Mouse (Mus musculus): ENCODE measurements around the gene Olfr1461. TPM values are rescaled to one million over a fixed set of nuclear protein-coding genes. Genes with fewer than 3 reads are reported as not detected.

Olfr1461 gene
- not detected for total RNA-seq (2023)

GRCm38 (mm10) chr19:13162700-13163099 lies at the start of gene Olfr1461:
Olfr1461 (plus strand) TSS chr19:13163000.

DNA sequence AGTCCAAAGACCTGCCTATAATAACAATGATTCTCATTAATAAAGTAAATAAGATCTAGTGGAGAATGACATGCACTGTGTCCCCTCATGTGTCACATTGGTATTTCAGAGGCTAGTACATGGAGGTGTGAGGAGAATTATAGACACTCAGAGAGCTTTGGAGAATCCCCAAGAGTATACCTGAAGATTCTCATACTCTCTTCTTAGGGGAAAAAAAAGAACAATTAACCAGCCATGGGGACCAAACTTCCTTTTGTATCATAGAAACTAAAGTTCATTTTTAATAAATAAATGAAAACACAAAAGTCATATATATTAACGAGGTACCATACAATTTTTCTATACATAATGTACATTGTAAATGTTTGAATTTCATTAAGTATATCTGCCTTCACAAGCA lies 13.4 kb upstream of the Olfr1461 start, which contains the start of gene Olfr1459:
Olfr1459 (minus strand) TSS at position 101 of the 400 bp plus-strand sequence.

DNA sequence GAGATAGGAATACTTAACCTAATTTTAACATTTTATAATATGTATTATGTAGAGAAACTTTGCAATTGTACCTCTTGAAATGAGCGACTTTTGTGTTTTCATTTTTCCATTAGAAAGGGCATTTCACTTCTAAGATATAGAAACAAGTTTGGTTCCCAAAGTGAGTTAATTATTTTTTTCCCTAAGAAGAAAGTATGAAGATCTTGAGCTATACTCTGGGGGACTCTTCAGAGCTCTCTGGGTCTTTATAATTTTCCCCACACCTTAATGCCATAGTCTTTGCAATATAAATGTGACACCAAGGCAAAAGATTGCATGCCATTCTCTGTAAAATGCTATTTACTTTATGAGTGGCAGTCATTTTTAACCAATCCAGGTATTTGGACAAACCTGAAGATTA lies 22.6 kb downstream of the Olfr1461 start, which contains the start of gene Olfr1462:
Olfr1462 (plus strand) TSS at position 301 of the 400 bp plus-strand sequence.

Other genes starting within 250 kb of the Olfr1461 start
- not detected for gene Olfr1448, start 238.6 kb upstream of the Olfr1461 start, total RNA-seq (2023)
- gene Olfr1449, start 232.2 kb upstream of the Olfr1461 start, total RNA-seq (2023) = not detected
- gene Olfr1450, start 212.7 kb upstream of the Olfr1461 start, total RNA-seq (2023) = not detected
- not detected for gene Olfr1451, start 168.0 kb upstream of the Olfr1461 start, total RNA-seq (2023)
- not detected for gene Olfr1453, start 134.7 kb upstream of the Olfr1461 start, total RNA-seq (2023)
- not detected for gene Olfr1454, start 102.4 kb upstream of the Olfr1461 start, total RNA-seq (2023)
- not detected for gene Olfr1457, start 65.1 kb upstream of the Olfr1461 start, total RNA-seq (2023)
- not detected for gene Olfr1458, start 56.2 kb upstream of the Olfr1461 start, total RNA-seq (2023)
- gene Olfr1459, start 13.5 kb upstream of the Olfr1461 start, total RNA-seq (2023) = under 1 TPM in 1 of 2 experiments, not detected in 1; 0.12 TPM
- gene Olfr1462, start 22.7 kb downstream of the Olfr1461 start, total RNA-seq (2023) = not detected
- not detected for gene Olfr1463, start 68.3 kb downstream of the Olfr1461 start, total RNA-seq (2023)
- gene Olfr1465, start 152.5 kb downstream of the Olfr1461 start, total RNA-seq (2023) = not detected
- gene Olfr1466, start 175.9 kb downstream of the Olfr1461 start, total RNA-seq (2023) = not detected
- gene Olfr1467, start 199.2 kb downstream of the Olfr1461 start, total RNA-seq (2023) = not detected
- gene Olfr1469, start 244.8 kb downstream of the Olfr1461 start, total RNA-seq (2023) = not detected

Data from T-cell, adult 66 days (primary cell).